Mouse (Mus musculus): ENCODE data around the gene Ap1s1. TPM values are rescaled to one million over a fixed set of nuclear protein-coding genes. Genes with fewer than 3 reads are reported as not detected.
A peak's percentile ranks its signal among the peaks of the same experiment; 100 is the strongest.

Gene Ap1s1
- polyA plus RNA-seq, 1 experiment from 2014 or later, result 145 TPM

DNA sequence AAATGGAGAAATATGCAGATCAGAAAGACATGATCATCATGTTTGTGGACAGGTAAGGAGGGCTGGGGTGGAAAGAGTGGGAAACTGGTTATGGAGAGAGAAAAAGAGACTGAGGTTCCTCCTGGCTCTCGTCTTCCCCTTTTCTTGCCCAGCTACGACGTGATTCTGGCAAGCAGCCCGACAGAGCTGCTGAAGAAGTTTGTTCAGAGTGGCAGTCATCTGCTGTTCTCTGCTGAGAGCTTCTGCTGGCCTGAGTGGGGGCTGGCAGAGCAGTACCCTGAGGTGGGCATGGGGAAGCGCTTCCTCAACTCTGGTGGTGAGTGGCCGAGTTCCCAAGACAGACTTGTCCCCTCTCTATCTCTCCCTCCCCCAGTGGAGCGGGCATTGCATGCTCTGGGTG lies 57.5 kb downstream of the Ap1s1 start:
- no peak for DNase-seq (ENCODE audit: low spot score)
- ATAC-seq (ENCODE audit: insufficient number of reproducible peaks, low FRiP score, low TSS enrichment, low read depth), result no peak
- 84% methylated on average over 7 of the region's 7 CpGs for WGBS

DNA sequence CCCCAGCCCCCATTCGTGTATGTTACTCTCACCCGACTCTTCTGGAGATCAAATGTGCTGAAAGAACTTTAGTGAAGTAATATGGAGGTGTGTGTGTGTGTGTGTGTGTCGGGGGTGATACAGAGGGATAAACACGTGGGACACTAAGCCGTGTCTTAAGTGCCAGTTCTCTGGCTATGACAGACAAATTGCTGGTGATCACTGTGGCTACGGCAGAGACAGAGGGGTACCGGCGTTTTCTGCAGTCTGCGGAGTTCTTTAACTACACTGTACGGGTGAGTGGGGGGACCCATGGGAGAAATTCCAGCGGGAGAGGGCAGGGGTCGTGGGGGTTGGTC lies 58.0 kb downstream of the Ap1s1 start, which contains the start of gene Znhit1:
Gene Znhit1 (minus strand): TSS at position 88 of the 338 bp plus-strand sequence.
- Histone ChIP-seq H3K36me3 (ENCODE audit: control insufficient read depth, insufficient read depth, low read length) (peaks cover 22% of the 10 kb centered on the region), H3K27me3 (ENCODE audit: control insufficient read depth, insufficient read depth, low read length) (no peaks in the 10 kb centered on the region), H3K27ac (replicated peaks; ENCODE audit: low read depth, low read length) (peak within 1 kb of the TSS; percentile 97), H3K9ac (ENCODE audit: low read length) (peak within 1 kb of the TSS; percentile 92), H3K9me3 (ENCODE audit: control insufficient read depth, low read length) (no peaks in the 10 kb centered on the region), H3K4me2 (ENCODE audit: low read depth, severe bottlenecking) (peak within 1 kb of the TSS; percentile 79), H3K4me3 (ENCODE audit: low read depth, low read length) (peak within 1 kb of the TSS; percentile 91), H3K4me1 (ENCODE audit: control insufficient read depth, insufficient read depth, low read length) (peaks cover 10% of the 10 kb centered on the region; the same call in 1 of the 2 replicates)
- 11% methylated on average over 12 of the region's 12 CpGs for WGBS
- ATAC-seq (ENCODE audit: insufficient number of reproducible peaks, low FRiP score, low TSS enrichment, low read depth) (no peak), DNase-seq (ENCODE audit: low spot score) (no peak)

More for the DNA sequence above, 57.5 kb downstream of the Ap1s1 start:
- Histone ChIP-seq H3K9me3 (ENCODE audit: control insufficient read depth, low read length) (no peaks in the 10 kb centered on the region), H3K27me3 (ENCODE audit: control insufficient read depth, insufficient read depth, low read length) (no peaks in the 10 kb centered on the region), H3K9ac (ENCODE audit: low read length) (peak overlapping the region; percentile 92), H3K4me2 (ENCODE audit: low read depth, severe bottlenecking) (peak overlapping the region; percentile 79), H3K4me1 (ENCODE audit: control insufficient read depth, insufficient read depth, low read length) (peaks cover 10% of the 10 kb centered on the region; the same call in 1 of the 2 replicates), H3K36me3 (ENCODE audit: control insufficient read depth, insufficient read depth, low read length) (peaks cover 27% of the 10 kb centered on the region), H3K4me3 (ENCODE audit: low read depth, low read length) (peak overlapping the region; percentile 91), H3K27ac (replicated peaks; ENCODE audit: low read depth, low read length) (no peak overlapping the region)

DNA sequence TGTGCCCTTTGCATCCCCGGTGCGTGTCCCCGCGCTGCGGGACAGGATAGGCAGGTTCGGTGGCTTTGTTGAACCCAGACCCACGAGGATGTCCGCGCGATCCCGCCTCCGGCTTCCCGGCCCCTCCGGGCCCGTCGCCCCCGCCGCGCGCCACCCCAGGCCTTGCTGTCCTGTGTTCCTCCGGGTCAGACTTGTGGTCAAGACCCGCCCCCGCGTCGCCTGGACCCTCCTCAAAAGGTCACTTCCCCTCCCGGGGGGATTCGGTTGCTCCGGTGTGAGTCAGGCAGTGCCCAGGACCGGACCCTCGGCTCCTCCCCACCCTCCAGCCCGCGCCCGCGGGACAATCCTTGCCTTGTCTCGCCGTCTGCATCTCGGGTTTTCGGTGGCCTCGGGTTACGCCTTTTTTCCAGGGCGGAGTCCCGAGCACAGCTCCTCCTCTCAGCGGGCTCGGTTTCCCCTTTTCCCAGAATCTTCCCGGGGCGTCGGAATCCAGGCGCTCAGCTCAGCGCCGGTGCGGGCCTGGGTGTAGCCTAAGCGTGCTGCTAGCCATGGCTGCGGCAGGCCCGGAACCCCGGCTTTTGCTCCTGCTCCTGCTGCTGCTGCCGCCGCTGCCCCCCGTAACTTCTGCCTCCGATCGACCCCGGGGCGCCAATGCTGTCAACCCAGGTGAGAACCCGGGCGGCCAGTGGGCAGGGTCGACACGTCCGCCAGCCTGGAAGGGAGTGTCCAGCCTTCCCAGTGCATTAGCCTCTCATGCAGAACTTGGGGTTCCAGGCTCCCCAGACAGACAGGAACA lies 58.6 kb downstream of the Ap1s1 start:
- WGBS, result under 1% methylated on average over 67 of the region's 67 CpGs
- Histone ChIP-seq H3K9me3 (ENCODE audit: control insufficient read depth, low read length) (no peaks in the 10 kb centered on the region), H3K4me2 (ENCODE audit: low read depth, severe bottlenecking) (peak overlapping the region; percentile 79), H3K27me3 (ENCODE audit: control insufficient read depth, insufficient read depth, low read length) (no peaks in the 10 kb centered on the region), H3K4me3 (ENCODE audit: low read depth, low read length) (peak overlapping the region; percentile 91), H3K9ac (ENCODE audit: low read length) (peak overlapping the region; percentile 92), H3K4me1 (ENCODE audit: control insufficient read depth, insufficient read depth, low read length) (peaks cover 10% of the 10 kb centered on the region; the same call in 1 of the 2 replicates), H3K36me3 (ENCODE audit: control insufficient read depth, insufficient read depth, low read length) (peaks cover 22% of the 10 kb centered on the region), H3K27ac (replicated peaks; ENCODE audit: low read depth, low read length) (peak overlapping the region; percentile 97)
- ATAC-seq (ENCODE audit: insufficient number of reproducible peaks, low FRiP score, low TSS enrichment, low read depth), result peak; percentile 41
- peak; percentile 84 for DNase-seq (ENCODE audit: low spot score)

DNA sequence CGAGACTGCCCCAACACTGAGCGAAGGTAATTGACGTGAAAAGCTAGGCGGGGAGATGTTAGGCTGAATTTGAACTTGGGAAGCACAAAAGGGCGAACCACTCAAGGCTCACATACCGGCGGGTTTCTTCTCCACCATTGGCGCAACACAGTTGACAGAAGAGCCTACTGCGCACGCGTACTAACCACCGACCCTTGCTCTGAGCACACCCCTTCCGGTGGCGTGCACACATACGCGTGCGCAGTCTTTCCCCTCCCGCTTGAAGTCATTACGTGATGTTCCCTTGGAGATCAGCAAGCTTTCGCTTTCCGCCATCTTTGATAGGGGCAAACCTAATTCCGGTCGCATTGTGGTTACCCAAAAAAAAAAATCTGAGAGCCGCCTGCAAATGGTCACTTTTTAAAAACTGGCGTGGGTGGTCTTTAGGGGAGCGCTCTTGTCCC lies 59.2 kb downstream of the Ap1s1 start, which contains the start of gene Plod3:
Gene Plod3 (plus strand): TSS at position 325 of the 443 bp plus-strand sequence.
- peaks cover 17% of the 10 kb centered on the region for H3K36me3 ChIP-seq (ENCODE audit: control insufficient read depth, insufficient read depth, low read length)
- peak within 1 kb of the TSS; percentile 97 for H3K27ac ChIP-seq (replicated peaks; ENCODE audit: low read depth, low read length)
- H3K4me2 ChIP-seq (ENCODE audit: low read depth, severe bottlenecking), result peak within 1 kb of the TSS; percentile 79
- H3K9ac ChIP-seq (ENCODE audit: low read length), result peak within 1 kb of the TSS; percentile 92
- peak; percentile 97 for DNase-seq (ENCODE audit: low spot score)
- H3K9me3 ChIP-seq (ENCODE audit: control insufficient read depth, low read length), result no peaks in the 10 kb centered on the region
- ATAC-seq (ENCODE audit: insufficient number of reproducible peaks, low FRiP score, low TSS enrichment, low read depth), result peak; percentile 80
- peak within 1 kb of the TSS; percentile 91 for H3K4me3 ChIP-seq (ENCODE audit: low read depth, low read length)
- under 1% methylated on average over 26 of the region's 26 CpGs for WGBS
- peaks cover 10% of the 10 kb centered on the region; the same call in 1 of the 2 replicates for H3K4me1 ChIP-seq (ENCODE audit: control insufficient read depth, insufficient read depth, low read length)
- H3K27me3 ChIP-seq (ENCODE audit: control insufficient read depth, insufficient read depth, low read length), result no peaks in the 10 kb centered on the region

MicroRNAs within 50 kb of the gene (microRNA counts, 519-probe panel; counts per million panel counts)
- not detected for microRNA mmu-miR-702

Small RNA genes within 50 kb of the gene (microRNA-seq; reads per million reads assigned to microRNA genes)
- 85.8 reads per million, percentile 46 among the genes with 10 or more reads in this experiment for gene Mir702

Other genes with a start within 250 kb of the Ap1s1 start
- 68.2 and 69.0 TPM in 2 replicates for gene Col26a1, start 162.9 kb downstream of the Ap1s1 start, polyA plus RNA-seq (2014; fragmentation: Nextera tagmentation; extraction: Ambion mirVana)
- 80.6 and 80.7 TPM in 2 replicates for gene Ift22, start 138.0 kb downstream of the Ap1s1 start, polyA plus RNA-seq (2014; fragmentation: Nextera tagmentation; extraction: Ambion mirVana)
- 283 and 299 TPM in 2 replicates for gene Fis1, start 92.9 kb downstream of the Ap1s1 start, polyA plus RNA-seq (2014; fragmentation: Nextera tagmentation; extraction: Ambion mirVana)
- gene Cldn15, start 79.5 kb downstream of the Ap1s1 start, polyA plus RNA-seq (2014; fragmentation: Nextera tagmentation; extraction: Ambion mirVana), result 0.08 TPM in 1 of 2 replicates, not detected in the other
- 26.4 and 32.6 TPM in 2 replicates for gene Plod3, start 59.1 kb downstream of the Ap1s1 start, polyA plus RNA-seq (2014; fragmentation: Nextera tagmentation; extraction: Ambion mirVana)
- gene Znhit1, start 58.1 kb downstream of the Ap1s1 start, polyA plus RNA-seq (2014; fragmentation: Nextera tagmentation; extraction: Ambion mirVana), result 104 and 114 TPM in 2 replicates
- gene Vgf, start 19.7 kb downstream of the Ap1s1 start, polyA plus RNA-seq (2014; fragmentation: Nextera tagmentation; extraction: Ambion mirVana), result not detected in 2 replicates
- 0.16 and 0.52 TPM in 2 replicates for gene Serpine1, start 26.1 kb upstream of the Ap1s1 start, polyA plus RNA-seq (2014; fragmentation: Nextera tagmentation; extraction: Ambion mirVana)
- gene Trim56, start 70.1 kb upstream of the Ap1s1 start, polyA plus RNA-seq (2014; fragmentation: Nextera tagmentation; extraction: Ambion mirVana), result 8.2 and 9.1 TPM in 2 replicates
- gene Muc3, start 103.2 kb upstream of the Ap1s1 start, polyA plus RNA-seq (2014; fragmentation: Nextera tagmentation; extraction: Ambion mirVana), result not detected in 2 replicates
- gene Muc3a, start 166.3 kb upstream of the Ap1s1 start, polyA plus RNA-seq (2014; fragmentation: Nextera tagmentation; extraction: Ambion mirVana), result not detected in 2 replicates
- gene Ache, start 241.4 kb upstream of the Ap1s1 start, polyA plus RNA-seq (2014; fragmentation: Nextera tagmentation; extraction: Ambion mirVana), result 1.3 and 1.7 TPM in 2 replicates
- 7.4 and 7.6 TPM in 2 replicates for gene Ufsp1, start 248.5 kb upstream of the Ap1s1 start, polyA plus RNA-seq (2014; fragmentation: Nextera tagmentation; extraction: Ambion mirVana)

Measured in limb, embryonic 11.5 days (tissue).